Mouse (Mus musculus) layer of hippocampus, postnatal 36 days (tissue): ENCODE data around the gene Tef. TPM values are rescaled to one million over a fixed set of nuclear protein-coding genes. Genes with fewer than 3 reads are reported as not detected.

Source experiments
- total RNA-seq, 2 experiments: library from RNA; stranded (reverse); gene quantifications; 2 replicates each; pipeline ENCODE4 v1.2.3; 2021

The Tef gene
- total RNA-seq, 2 experiments from 2014 or later = 300 to 307 TPM

Other genes starting within 250 kb of the Tef start
- gene Ep300, start 217.1 kb upstream of the Tef start, total RNA-seq = 10 to 100 TPM; 67.8 to 76.0 TPM
- gene L3mbtl2, start 138.5 kb upstream of the Tef start, total RNA-seq = 10 to 100 TPM; 34.6 to 37.5 TPM
- gene Chadl, start 105.1 kb upstream of the Tef start, total RNA-seq = 10 to 100 TPM; 11.5 to 12.6 TPM
- 100 to 1,000 TPM; 129 to 141 TPM for gene Zc3h7b, start 57.4 kb upstream of the Tef start, total RNA-seq
- 100 to 1,000 TPM; 158 to 165 TPM for gene Rangap1, start 56.9 kb upstream of the Tef start, total RNA-seq
- gene Tob2, start 56.4 kb downstream of the Tef start, total RNA-seq = 10 to 100 TPM; 30.5 to 36.4 TPM
- 10 to 100 TPM; 31.2 to 33.5 TPM for gene Phf5a, start 69.5 kb downstream of the Tef start, total RNA-seq
- 100 to 1,000 TPM; 449 to 462 TPM for gene Aco2, start 69.9 kb downstream of the Tef start, total RNA-seq
- gene Polr3h, start 123.8 kb downstream of the Tef start, total RNA-seq = 10 to 100 TPM; 44.5 to 48.2 TPM
- 10 to 100 TPM; 74.5 to 77.1 TPM for gene Csdc2, start 134.3 kb downstream of the Tef start, total RNA-seq
- 100 to 1,000 TPM; 209 to 220 TPM for gene Pmm1, start 158.5 kb downstream of the Tef start, total RNA-seq
- gene 1700029P11Rik, start 178.1 kb downstream of the Tef start, total RNA-seq = not detected
- 10 to 100 TPM; 25.5 to 27.2 TPM for gene Xrcc6, start 185.4 kb downstream of the Tef start, total RNA-seq
- 100 to 1,000 TPM; 111 to 116 TPM for gene Desi1, start 231.4 kb downstream of the Tef start, total RNA-seq
- 100 to 1,000 TPM; 107 to 110 TPM for gene Snu13, start 245.2 kb downstream of the Tef start, total RNA-seq